Mouse (Mus musculus) C2C12 (cell line): Measurements from ENCODE around the gene Eif3l.

ENCODE experiments used
- CEBPB ChIP-seq: IDR thresholded peaks from one replicate; pipeline ENCODE4 v1.6.1; 2011; ENCODE audit warnings: low read depth, mild to moderate bottlenecking, control low read depth, moderate library complexity
- CTCF ChIP-seq: IDR thresholded peaks from one replicate; pipeline ENCODE4 v1.5.1; 2011; ENCODE audit not compliant: control insufficient read depth, insufficient read depth, insufficient read length
- FOSL1 ChIP-seq: IDR thresholded peaks from one replicate; pipeline ENCODE4 v1.8.0; 2011; ENCODE audit warnings: mild to moderate bottlenecking, low read length; ENCODE audit not compliant: poor library complexity, insufficient read depth, severe bottlenecking
- MAX ChIP-seq: IDR thresholded peaks from one replicate; pipeline ENCODE4 v1.6.1; 2011; ENCODE audit warnings: mild to moderate bottlenecking, control low read depth
- MYOD1 ChIP-seq: IDR thresholded peaks from one replicate; pipeline ENCODE4 v1.6.1; 2011; ENCODE audit warnings: low read depth; ENCODE audit not compliant: control insufficient read depth, insufficient read length
- MYOG ChIP-seq: IDR thresholded peaks from one replicate; pipeline ENCODE4 v1.6.1; 2011; ENCODE audit not compliant: control insufficient read depth, insufficient read length; ENCODE audit errors: extremely low read depth
- USF1 ChIP-seq: IDR thresholded peaks from one replicate; pipeline ENCODE4 v1.6.1; 2011; ENCODE audit warnings: low read depth, mild to moderate bottlenecking, control low read depth, moderate library complexity

GRCm38 (mm10) chr15:79028823-79029484 is 46.0 kb upstream of the Eif3l start:
- no peak for TF ChIP-seq CTCF
- no peak for TF ChIP-seq USF1
- no peak for TF ChIP-seq MYOD1
- TF ChIP-seq MAX: no peak
- TF ChIP-seq MYOG: no peak
- no peak for TF ChIP-seq FOSL1
- TF ChIP-seq CEBPB: no peak
